Mouse (Mus musculus) liver, postnatal 0 days (tissue): ENCODE data around the gene Nme4.

Source experiments
- CTCF ChIP-seq: sonication (generic); IDR thresholded peaks from 2 replicates; pipeline ENCODE4 v1.5.1; 2016; ENCODE audit warnings: antibody characterized with exemption, low read depth
- EP300 ChIP-seq: IDR thresholded peaks from 2 replicates; pipeline ENCODE4 v1.6.1; 2016; ENCODE audit warnings: antibody characterized with exemption, low read depth, mild to moderate bottlenecking

- TF ChIP-seq EP300 (no peak), CTCF (no peak)
Observed at GRCm38 (mm10) chr17:26057278-26057677, 38.1 kb downstream of the Nme4 start.
